Mouse (Mus musculus): ENCODE measurements around the gene Esrp2.

GRCm38 (mm10) chr8:106137218-106137905, 588 bp upstream of the Esrp2 start:
- TF ChIP-seq CTCF (IDR thresholded peaks at IDR 0.05; ENCODE audit: low read depth, low read length) (no peak), POLR2A (IDR thresholded peaks at IDR 0.05; ENCODE audit: insufficient read depth, low read length) (no peak), EP300 (IDR thresholded peaks at IDR 0.05; ENCODE audit: insufficient read depth, low read depth, low read length) (no peak)

All from ES-Bruce4 (cell line).